Mouse (Mus musculus) testis, adult 2 months (tissue): ENCODE data around the gene Hyal3. TPM values are rescaled to one million over a fixed set of nuclear protein-coding genes. Genes with fewer than 3 reads are reported as not detected.
A peak's percentile ranks its signal among the peaks of the same experiment; 100 is the strongest.

ENCODE experiments used
- H3K27ac ChIP-seq: fragments of 200-500 bp; 2 replicates; pipeline ENCODE4 v1.5.1; 2012; ENCODE audit warnings: low read depth, low read length; ENCODE audit not compliant: control insufficient read depth, insufficient read depth
- H3K27me3 ChIP-seq: fragments of 200-500 bp; 2 replicates; pipeline ENCODE4 v1.6.1; 2012; ENCODE audit warnings: mild to moderate bottlenecking, low read length, moderate library complexity; ENCODE audit not compliant: control insufficient read depth, insufficient read depth
- H3K36me3 ChIP-seq: fragments of 200-500 bp; 2 replicates; pipeline ENCODE4 v1.6.1; 2012; ENCODE audit warnings: mild to moderate bottlenecking, low read length; ENCODE audit not compliant: control insufficient read depth, insufficient read depth
- H3K4me1 ChIP-seq: fragments of 200-500 bp; 2 replicates; pipeline ENCODE4 v1.6.1; 2012; ENCODE audit warnings: low read length; ENCODE audit not compliant: control insufficient read depth, insufficient read depth
- H3K4me3 ChIP-seq: fragments of 200-500 bp; 2 replicates; pipeline ENCODE4 v1.5.1; 2012; ENCODE audit warnings: low read depth, mild to moderate bottlenecking, low read length, moderate library complexity, mixed read lengths; ENCODE audit not compliant: control insufficient read depth
- CTCF ChIP-seq: fragments of 200-500 bp; IDR thresholded peaks from 2 replicates; pipeline ENCODE4 v1.5.1; 2012; ENCODE audit warnings: low read depth, mild to moderate bottlenecking, inconsistent platforms, low read length, moderate library complexity; ENCODE audit not compliant: control insufficient read depth, insufficient read depth, insufficient replicate concordance
- POLR2A ChIP-seq: fragments of 200-500 bp; IDR thresholded peaks from 2 replicates; pipeline ENCODE4 v1.6.1; 2012; ENCODE audit warnings: low read depth, mild to moderate bottlenecking, inconsistent platforms, low read length, moderate library complexity; ENCODE audit not compliant: control insufficient read depth
- polyA plus RNA-seq: library from polyadenylated mRNA; depleted of rRNA; stranded (reverse); fragments of >200 nt; gene quantifications from 2 replicates; pipeline ENCODE4 v1.2.3, GENCODE M21; 2012

Hyal3 gene
- polyA plus RNA-seq, 1 experiment: 1.8 TPM

GRCm38 (mm10) chr9:107607653-107608245, 27.1 kb downstream of the Hyal3 start:
- Histone ChIP-seq H3K4me3 (no peak overlapping the region), H3K4me1 (peaks cover 15% of the 10 kb centered on the region), H3K36me3 (no peaks in the 10 kb centered on the region), H3K27ac (no peak overlapping the region), H3K27me3 (no peaks in the 10 kb centered on the region)
- TF ChIP-seq POLR2A (no peak), CTCF (no peak)

- H3K4me1 ChIP-seq: peaks cover 11% of the 10 kb centered on the region
- no peak within 1 kb of the TSS for H3K27ac ChIP-seq
- no peaks in the 10 kb centered on the region for H3K36me3 ChIP-seq
- TF ChIP-seq CTCF (no peak), POLR2A (no peak)
- no peaks in the 10 kb centered on the region for H3K27me3 ChIP-seq
- no peak within 1 kb of the TSS for H3K4me3 ChIP-seq
Measured at GRCm38 (mm10) chr9:107608741-107609432, 28.3 kb downstream of the Hyal3 start, which contains the start of gene Sema3b. TSS of gene Sema3b (minus strand) at chr9:107609229.

GRCm38 (mm10) chr9:107609433-107609830, 28.8 kb downstream of the Hyal3 start:
- peaks cover 11% of the 10 kb centered on the region for H3K4me1 ChIP-seq
- H3K36me3 ChIP-seq: no peaks in the 10 kb centered on the region
- TF ChIP-seq CTCF: no peak
- TF ChIP-seq POLR2A: no peak
- H3K27me3 ChIP-seq: no peaks in the 10 kb centered on the region
- H3K27ac ChIP-seq: no peak overlapping the region
- H3K4me3 ChIP-seq: no peak overlapping the region

GRCm38 (mm10) chr9:107611456-107612190, 31.0 kb downstream of the Hyal3 start:
- Histone ChIP-seq H3K4me1 (peaks cover 11% of the 10 kb centered on the region), H3K27ac (no peak overlapping the region), H3K4me3 (no peak overlapping the region), H3K36me3 (no peaks in the 10 kb centered on the region), H3K27me3 (no peaks in the 10 kb centered on the region)
- TF ChIP-seq POLR2A: no peak
- no peak for TF ChIP-seq CTCF

- Histone ChIP-seq H3K36me3 (no peaks in the 10 kb centered on the region), H3K4me1 (peaks cover 11% of the 10 kb centered on the region), H3K27ac (peak overlapping the region; percentile 54; the same call in 1 of the 2 replicates), H3K27me3 (no peaks in the 10 kb centered on the region), H3K4me3 (peak overlapping the region; percentile 61)
- TF ChIP-seq CTCF (peak; percentile 96), POLR2A (peak; percentile 42; the same call in 1 of the 2 replicates)
Measured at GRCm38 (mm10) chr9:107612191-107612944, 31.8 kb downstream of the Hyal3 start.

GRCm38 (mm10) chr9:107612945-107613569, 32.4 kb downstream of the Hyal3 start:
- Histone ChIP-seq H3K4me3 (peak overlapping the region; percentile 54), H3K4me1 (peaks cover 11% of the 10 kb centered on the region), H3K27me3 (no peaks in the 10 kb centered on the region), H3K36me3 (no peaks in the 10 kb centered on the region), H3K27ac (no peak overlapping the region)
- TF ChIP-seq POLR2A: no peak
